Mouse (Mus musculus) embryonic facial prominence, embryonic 15.5 days (tissue): ENCODE data around the gene Smarcb1. TPM values are rescaled to one million over a fixed set of nuclear protein-coding genes. Genes with fewer than 3 reads are reported as not detected.

ENCODE experiments used
- ATAC-seq: fragments of 200-750 bp; cut with Nextera tagmentation; 2 replicates; pipeline ENCODE4 v1.8.0; 2017; ENCODE audit warnings: low read depth, moderate TSS enrichment; ENCODE audit not compliant: insufficient number of reproducible peaks, low FRiP score, low TSS enrichment
- H3K27ac ChIP-seq: fragments of 300-500 bp; sonication (generic); replicated peaks from 2 replicates; pipeline ENCODE4 v1.5.1; 2015; ENCODE audit warnings: mild to moderate bottlenecking, inconsistent platforms
- H3K27me3 ChIP-seq: fragments of 300-500 bp; sonication (generic); 2 replicates; pipeline ENCODE4 v1.6.1; 2015; ENCODE audit warnings: inconsistent platforms
- H3K36me3 ChIP-seq: fragments of 300-500 bp; sonication (generic); 2 replicates; pipeline ENCODE4 v1.6.1; 2015; ENCODE audit warnings: mild to moderate bottlenecking, inconsistent platforms
- H3K4me1 ChIP-seq: fragments of 300-500 bp; sonication (generic); 2 replicates; pipeline ENCODE4 v1.6.1; 2015; ENCODE audit warnings: inconsistent platforms
- H3K4me2 ChIP-seq: fragments of 300-500 bp; sonication (generic); replicated peaks from 2 replicates; pipeline ENCODE4 v1.6.1; 2015; ENCODE audit warnings: mild to moderate bottlenecking, inconsistent platforms
- H3K4me3 ChIP-seq: fragments of 300-500 bp; sonication (generic); replicated peaks from 2 replicates; pipeline ENCODE4 v1.5.1; 2015; ENCODE audit warnings: mild to moderate bottlenecking, inconsistent platforms
- H3K9ac ChIP-seq: fragments of 300-500 bp; sonication (generic); 2 replicates; pipeline ENCODE4 v1.6.1; 2015; ENCODE audit warnings: inconsistent platforms
- H3K9me3 ChIP-seq: fragments of 300-500 bp; sonication (generic); replicated peaks from 2 replicates; pipeline ENCODE4 v1.6.1; 2016; ENCODE audit warnings: inconsistent platforms
- WGBS: fragments of 180-500 bp; shearing (Covaris S2); methylation state at CpG from one replicate; pipeline ENCODE4 v1.1.7; 2015; 5-methylcytosine and 5-hydroxymethylcytosine counted together
- polyA plus RNA-seq: library from polyadenylated mRNA; unstranded; fragments of >200 nt; fragmentation: Nextera tagmentation; extraction: Ambion mirVana; gene quantifications from 2 replicates; pipeline ENCODE4 v1.2.1, GENCODE M21; 2015

Gene Smarcb1
- polyA plus RNA-seq, 1 experiment from 2014 or later, result 192 TPM

GRCm38 (mm10) chr10:75941042-75941824 lies 19.8 kb upstream of the Smarcb1 start:
- no peak for ATAC-seq
- H3K4me2 ChIP-seq, result no peak overlapping the region

DNA sequence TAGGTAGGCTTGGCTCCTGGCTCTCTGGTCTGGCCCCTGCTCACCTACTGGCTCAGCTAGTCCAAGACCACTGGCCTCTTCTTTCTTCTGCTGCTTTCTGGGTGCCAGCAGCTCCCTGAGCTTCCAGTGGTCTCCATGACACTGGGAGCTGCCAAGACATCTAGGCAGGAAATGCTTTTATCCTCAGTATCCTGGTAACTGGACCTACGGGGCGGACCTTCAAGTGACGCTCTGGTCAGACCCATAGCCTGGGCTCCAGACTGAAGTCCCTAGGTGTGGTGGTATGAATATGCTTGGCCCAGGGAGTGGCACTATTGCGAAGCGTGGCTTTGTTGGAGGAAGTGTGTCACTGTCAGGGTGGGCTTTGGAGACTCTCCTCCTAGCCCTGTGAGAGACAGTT lies 19.1 kb upstream of the Smarcb1 start, which contains the start of gene Gm867:
TSS of gene Gm867 (minus strand) at position 153 of the 400 bp plus-strand sequence.
- 83% methylated on average over 5 of the region's 5 CpGs for WGBS
- H3K36me3 ChIP-seq, result no peaks in the 10 kb centered on the region

More at GRCm38 (mm10) chr10:75941042-75941824, 19.8 kb upstream of the Smarcb1 start:
- Histone ChIP-seq H3K36me3 (no peaks in the 10 kb centered on the region), H3K9me3 (no peaks in the 10 kb centered on the region), H3K27me3 (peaks cover 12% of the 10 kb centered on the region), H3K4me3 (no peak overlapping the region), H3K4me1 (peaks cover 1% of the 10 kb centered on the region; the same call in 1 of the 2 replicates), H3K27ac (no peak overlapping the region), H3K9ac (no peak overlapping the region)
- WGBS, result 71% methylated on average over 9 of the region's 9 CpGs

DNA sequence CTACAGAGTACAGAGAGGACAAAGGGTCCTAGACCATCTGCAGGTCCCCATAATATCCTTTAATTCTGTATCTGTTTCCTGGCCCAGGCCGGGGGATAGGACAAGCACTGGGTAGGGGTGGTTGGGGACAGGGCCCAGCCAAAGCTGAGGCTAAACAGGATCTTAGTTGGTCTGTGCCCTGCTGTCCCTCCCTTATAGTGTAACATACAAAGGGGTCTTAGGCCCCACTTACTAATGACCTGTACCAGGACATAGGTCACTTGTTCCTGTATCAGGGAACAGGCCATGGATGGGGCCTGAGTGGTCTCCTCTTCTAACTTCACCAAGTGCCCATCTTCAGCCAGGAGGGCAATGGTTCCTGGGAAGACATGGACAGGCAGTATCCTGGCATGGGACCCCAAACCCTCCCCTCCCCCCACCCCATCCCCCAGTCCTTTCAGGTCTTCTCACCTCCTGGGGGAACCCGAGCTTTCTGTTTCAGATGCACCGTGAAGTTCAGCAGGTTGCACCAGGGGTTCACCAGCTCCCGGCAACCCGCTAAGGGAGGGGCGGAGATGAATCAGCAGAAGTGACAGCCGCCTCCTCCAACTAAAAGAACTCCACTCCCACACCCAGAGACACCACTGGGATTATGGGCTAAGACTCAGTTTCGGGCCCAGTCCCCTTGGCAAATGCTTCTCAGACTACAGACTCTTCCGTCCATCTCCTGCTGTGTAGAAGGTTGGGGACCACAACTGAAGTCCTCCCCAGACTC lies 18.2 kb upstream of the Smarcb1 start:
- no peak overlapping the region for H3K9ac ChIP-seq
- no peak overlapping the region for H3K27ac ChIP-seq
- WGBS, result 53% methylated on average over 9 of the region's 9 CpGs
- no peaks in the 10 kb centered on the region for H3K36me3 ChIP-seq
- no peak overlapping the region for H3K4me3 ChIP-seq
- ATAC-seq, result no peak
- no peaks in the 10 kb centered on the region for H3K9me3 ChIP-seq
- peaks cover 11% of the 10 kb centered on the region for H3K4me1 ChIP-seq
- H3K27me3 ChIP-seq, result peaks cover 23% of the 10 kb centered on the region
- H3K4me2 ChIP-seq, result no peak overlapping the region

More for the DNA sequence above, 19.1 kb upstream of the Smarcb1 start, which contains the start of gene Gm867:
- no peaks in the 10 kb centered on the region for H3K9me3 ChIP-seq
- no peak within 1 kb of the TSS for H3K27ac ChIP-seq
- peaks cover 9% of the 10 kb centered on the region for H3K4me1 ChIP-seq
- H3K4me2 ChIP-seq, result no peak within 1 kb of the TSS
- no peak for ATAC-seq
- H3K27me3 ChIP-seq, result peaks cover 19% of the 10 kb centered on the region
- no peak within 1 kb of the TSS for H3K9ac ChIP-seq
- no peak within 1 kb of the TSS for H3K4me3 ChIP-seq

- Histone ChIP-seq H3K27ac (no peak overlapping the region), H3K36me3 (no peaks in the 10 kb centered on the region), H3K27me3 (peaks cover 23% of the 10 kb centered on the region), H3K9me3 (no peaks in the 10 kb centered on the region), H3K4me3 (no peak overlapping the region), H3K4me1 (peaks cover 11% of the 10 kb centered on the region), H3K9ac (no peak overlapping the region), H3K4me2 (no peak overlapping the region)
- ATAC-seq, result no peak
- WGBS, result 57% methylated on average over 10 of the region's 10 CpGs
These were observed 16.6 kb upstream of the Smarcb1 start for GRCm38 (mm10) chr10:75937851-75938643.

DNA sequence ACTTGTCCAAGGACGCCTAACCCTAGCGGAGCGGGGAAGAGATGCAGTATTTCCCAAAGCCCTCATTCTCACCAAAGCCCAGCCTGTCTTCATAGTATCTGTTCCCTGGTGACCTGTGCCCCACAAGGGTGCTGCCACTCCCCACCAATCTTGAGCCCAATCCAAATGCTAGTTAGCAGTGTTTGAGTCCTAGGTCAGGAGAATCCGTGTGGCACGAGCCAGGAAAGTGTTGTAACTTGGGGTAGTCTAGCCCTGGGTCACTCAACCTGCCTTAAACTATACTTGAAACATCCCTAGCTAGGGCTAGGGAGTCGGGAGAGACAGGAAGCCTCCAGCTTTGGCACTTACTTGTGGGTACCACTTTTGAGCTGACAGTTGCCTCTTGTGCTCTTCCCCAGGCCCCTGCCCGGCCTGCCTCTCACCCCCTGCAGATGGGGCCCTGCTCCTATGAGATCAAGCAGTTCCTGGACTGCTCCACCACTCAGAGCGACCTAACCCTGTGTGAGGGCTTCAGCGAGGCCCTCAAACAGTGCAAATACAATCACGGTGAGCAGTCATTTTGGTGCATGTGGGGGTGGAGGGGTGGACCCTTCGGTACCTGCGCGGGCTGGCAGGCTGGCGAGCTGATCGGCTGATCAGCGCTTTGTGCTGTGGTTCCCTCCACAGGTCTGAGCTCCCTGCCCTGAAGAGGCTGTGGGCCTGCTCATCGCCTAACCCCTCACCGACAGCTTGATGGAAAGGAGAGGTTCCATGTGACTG lies 15.7 kb upstream of the Smarcb1 start:
- peaks cover 21% of the 10 kb centered on the region for H3K4me1 ChIP-seq
- ATAC-seq, result no peak
- WGBS, result 46% methylated on average over 18 of the region's 18 CpGs
- no peaks in the 10 kb centered on the region for H3K36me3 ChIP-seq
- no peak overlapping the region for H3K4me3 ChIP-seq
- H3K9ac ChIP-seq, result no peak overlapping the region
- H3K27me3 ChIP-seq, result peaks cover 23% of the 10 kb centered on the region
- H3K9me3 ChIP-seq, result no peaks in the 10 kb centered on the region
- no peak overlapping the region for H3K4me2 ChIP-seq
- H3K27ac ChIP-seq, result no peak overlapping the region

- H3K27me3 ChIP-seq, result peaks cover 23% of the 10 kb centered on the region
These were observed 14.5 kb upstream of the Smarcb1 start, which contains the start of gene Mmp11 for GRCm38 (mm10) chr10:75935680-75936541. TSS of gene Mmp11 (minus strand) at chr10:75936496.

DNA sequence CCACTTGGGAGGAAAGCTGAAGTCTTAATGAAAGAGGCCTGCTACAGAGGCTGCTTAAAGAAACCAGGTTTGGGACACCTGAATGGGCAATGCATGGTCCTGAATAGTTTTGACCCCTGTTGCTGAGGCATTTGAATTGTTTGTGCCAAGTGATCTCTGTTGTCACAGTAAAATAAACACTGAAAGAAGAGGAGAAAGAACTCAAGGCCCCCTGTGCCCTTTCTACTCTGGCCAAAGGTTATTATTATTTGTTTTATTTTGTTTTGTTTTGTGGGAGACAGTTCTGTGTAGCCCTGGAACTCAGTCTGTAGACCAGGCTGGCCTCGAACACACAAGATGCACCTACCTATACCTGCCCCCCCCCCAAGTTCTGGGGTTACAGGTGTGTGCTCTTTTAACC lies 13.6 kb upstream of the Smarcb1 start:
- Histone ChIP-seq H3K9me3 (no peaks in the 10 kb centered on the region), H3K4me2 (peak overlapping the region; percentile 88; the same call in 1 of the 2 replicates), H3K27ac (no peak overlapping the region), H3K9ac (no peak overlapping the region), H3K27me3 (peaks cover 23% of the 10 kb centered on the region), H3K4me3 (no peak overlapping the region), H3K36me3 (no peaks in the 10 kb centered on the region), H3K4me1 (peaks cover 41% of the 10 kb centered on the region)
- WGBS, result 64% methylated on average over 1 of the region's 1 CpGs
- ATAC-seq, result no peak

More at GRCm38 (mm10) chr10:75935680-75936541, 14.5 kb upstream of the Smarcb1 start, which contains the start of gene Mmp11:
- Histone ChIP-seq H3K9me3 (no peaks in the 10 kb centered on the region), H3K27ac (no peak within 1 kb of the TSS), H3K36me3 (no peaks in the 10 kb centered on the region), H3K4me1 (peaks cover 32% of the 10 kb centered on the region), H3K9ac (peak within 1 kb of the TSS; percentile 23; the same call in 1 of the 2 replicates), H3K4me3 (peak within 1 kb of the TSS; percentile 51), H3K4me2 (peak within 1 kb of the TSS; percentile 88)
- peak; percentile 59 for ATAC-seq
- 2% methylated on average over 50 of the region's 51 CpGs for WGBS

DNA sequence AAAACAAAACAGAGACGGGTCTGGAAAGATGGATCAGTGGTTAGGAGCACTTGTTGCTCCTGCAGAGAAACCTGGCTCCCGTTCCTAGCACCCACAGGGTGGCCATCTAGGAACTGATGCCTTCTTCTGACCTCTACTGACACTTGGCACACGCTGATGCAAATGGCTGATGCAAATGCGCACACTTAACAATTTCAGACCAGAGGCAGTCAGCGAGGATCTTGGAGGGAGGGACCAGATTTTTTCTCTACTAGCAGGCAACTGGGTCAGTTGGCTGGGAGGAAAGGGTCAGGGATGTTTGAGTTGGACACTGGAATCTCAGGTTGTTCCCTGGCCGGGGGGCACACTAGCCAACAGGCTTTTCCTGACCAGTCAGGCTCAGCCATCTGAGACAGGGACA lies 11.5 kb upstream of the Smarcb1 start, which contains the start of gene Chchd10:
TSS of gene Chchd10 (plus strand) at position 240 of the 400 bp plus-strand sequence.
- no peak for ATAC-seq

DNA sequence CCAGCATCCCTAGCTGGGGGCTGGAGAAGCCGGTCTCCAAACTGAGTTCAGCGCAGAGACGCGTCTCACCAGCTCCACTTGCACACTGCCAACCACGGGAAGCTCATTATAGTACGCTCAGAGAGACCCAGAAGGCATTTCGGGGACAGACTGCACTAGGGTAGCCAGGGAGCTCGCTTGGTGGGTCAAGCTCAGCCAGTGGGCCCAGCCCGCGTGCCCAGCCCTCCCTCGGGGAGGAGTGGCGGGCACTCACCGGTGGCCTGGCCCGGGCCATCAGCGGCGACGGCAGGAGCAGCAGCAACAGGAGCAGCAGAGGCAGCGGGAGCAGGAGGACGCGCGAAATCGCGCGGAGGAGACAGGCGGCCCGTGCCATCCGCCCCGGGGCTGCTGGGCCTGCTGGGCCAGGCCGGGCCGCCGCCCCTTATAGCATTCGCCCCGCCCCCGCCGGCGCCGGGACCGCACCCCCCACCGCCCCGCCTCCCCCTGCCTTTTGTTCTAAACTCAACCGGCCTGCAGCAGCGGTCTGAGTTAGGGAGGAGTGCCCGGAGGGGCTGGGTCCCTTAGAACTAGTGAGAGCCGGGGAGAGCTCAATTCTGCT lies 10.8 kb upstream of the Smarcb1 start:
- H3K27ac ChIP-seq, result peak overlapping the region; percentile 85
- peak; percentile 74 for ATAC-seq
- H3K27me3 ChIP-seq, result peaks cover 21% of the 10 kb centered on the region
- peak overlapping the region; percentile 60 for H3K9ac ChIP-seq
- peak overlapping the region; percentile 66 for H3K4me3 ChIP-seq
- H3K36me3 ChIP-seq, result peaks cover 9% of the 10 kb centered on the region
- peak overlapping the region; percentile 95 for H3K4me2 ChIP-seq
- under 1% methylated on average over 44 of the region's 44 CpGs for WGBS
- H3K4me1 ChIP-seq, result peaks cover 45% of the 10 kb centered on the region
- H3K9me3 ChIP-seq, result no peaks in the 10 kb centered on the region

More for the DNA sequence above, 11.5 kb upstream of the Smarcb1 start, which contains the start of gene Chchd10:
- 33% methylated on average over 6 of the region's 6 CpGs for WGBS
- Histone ChIP-seq H3K4me2 (peak within 1 kb of the TSS; percentile 95), H3K27ac (peak within 1 kb of the TSS; percentile 85), H3K27me3 (peaks cover 23% of the 10 kb centered on the region), H3K4me3 (peak within 1 kb of the TSS; percentile 66), H3K9me3 (no peaks in the 10 kb centered on the region), H3K4me1 (peaks cover 45% of the 10 kb centered on the region), H3K36me3 (peaks cover 5% of the 10 kb centered on the region; the same call in 1 of the 2 replicates), H3K9ac (peak within 1 kb of the TSS; percentile 60)
